Mouse (Mus musculus) erythroblast, adult 5-6 weeks (primary cell): ENCODE data around the gene Nhlh2. TPM values are rescaled to one million over a fixed set of nuclear protein-coding genes. Genes with fewer than 3 reads are reported as not detected.

Source experiments
- ATAC-seq: replicated peaks from 2 replicates; pipeline ENCODE4 v1.8.0; 2016; ENCODE audit warnings: moderate number of reproducible peaks, mild to moderate bottlenecking, moderate TSS enrichment, inconsistent platforms; ENCODE audit not compliant: poor library complexity, low FRiP score, severe bottlenecking
- total RNA-seq, 2 experiments: library from RNA; stranded (forward) in 1 of 2; stranded (reverse) in 1 of 2; fragments of 150-400 nt in 1 of 2; fragments of 200-764, 138-1000 nt in 1 of 2; gene quantifications; 2 replicates each; pipeline versions ENCODE4 v1.2.3 to v1.2.4; 2015 to 2017; ENCODE audit warnings: low replicate concordance in 2 of 2

Gene Nhlh2
- total RNA-seq (2015; ENCODE audit: low replicate concordance) (not detected in 2 replicates), total RNA-seq (2017; ENCODE audit: low replicate concordance) (not detected in 2 replicates)

GRCm38 (mm10) chr3:102009926-102010381, at the start of gene Nhlh2:
Gene Nhlh2, plus strand, starts transcription at chr3:102010076.
- ATAC-seq, result no peak

- ATAC-seq, result no peak
These were observed 48.6 kb upstream of the Nhlh2 start for GRCm38 (mm10) chr3:101961146-101961835.

GRCm38 (mm10) chr3:101963501-101963900, 46.4 kb upstream of the Nhlh2 start:
- ATAC-seq, result no peak

- no peak for ATAC-seq
These were observed 45.5 kb upstream of the Nhlh2 start for GRCm38 (mm10) chr3:101964352-101964751.

GRCm38 (mm10) chr3:101966825-101967558, 42.9 kb upstream of the Nhlh2 start:
- ATAC-seq, result no peak

GRCm38 (mm10) chr3:101975337-101975736, 34.5 kb upstream of the Nhlh2 start:
- no peak for ATAC-seq

GRCm38 (mm10) chr3:101978299-101978994, 31.4 kb upstream of the Nhlh2 start:
- ATAC-seq, result no peak

GRCm38 (mm10) chr3:101983917-101984316, 26.0 kb upstream of the Nhlh2 start:
- ATAC-seq, result no peak

- ATAC-seq, result no peak
These were observed 24.2 kb upstream of the Nhlh2 start for GRCm38 (mm10) chr3:101985634-101986033.

GRCm38 (mm10) chr3:101990136-101990535, 19.7 kb upstream of the Nhlh2 start:
- ATAC-seq, result no peak

- no peak for ATAC-seq
These were observed 18.8 kb upstream of the Nhlh2 start for GRCm38 (mm10) chr3:101990995-101991516.

GRCm38 (mm10) chr3:101997851-101998250, 12.0 kb upstream of the Nhlh2 start:
- no peak for ATAC-seq

- ATAC-seq, result no peak
These were observed 923 bp downstream of the Nhlh2 start for GRCm38 (mm10) chr3:102010681-102011317.

- no peak for ATAC-seq
These were observed 1.6 kb downstream of the Nhlh2 start for GRCm38 (mm10) chr3:102011318-102012075.

GRCm38 (mm10) chr3:102012076-102012610, 2.3 kb downstream of the Nhlh2 start:
- ATAC-seq, result no peak

GRCm38 (mm10) chr3:102012611-102013211, 2.8 kb downstream of the Nhlh2 start:
- no peak for ATAC-seq

GRCm38 (mm10) chr3:102020604-102021003, 10.7 kb downstream of the Nhlh2 start:
- no peak for ATAC-seq

GRCm38 (mm10) chr3:102022721-102023120, 12.8 kb downstream of the Nhlh2 start:
- no peak for ATAC-seq
